Mouse (Mus musculus) ES-CJ7 (cell line): ENCODE data around the gene Tnfaip8l1.
A peak's percentile ranks its signal among the peaks of the same experiment; 100 is the strongest.

ENCODE experiments used
- DNase-seq: peaks from one replicate; pipeline ENCODE4 v3.0.0; 2011; ENCODE audit warnings: low read depth, low spot score

The Tnfaip8l1 gene

DNA sequence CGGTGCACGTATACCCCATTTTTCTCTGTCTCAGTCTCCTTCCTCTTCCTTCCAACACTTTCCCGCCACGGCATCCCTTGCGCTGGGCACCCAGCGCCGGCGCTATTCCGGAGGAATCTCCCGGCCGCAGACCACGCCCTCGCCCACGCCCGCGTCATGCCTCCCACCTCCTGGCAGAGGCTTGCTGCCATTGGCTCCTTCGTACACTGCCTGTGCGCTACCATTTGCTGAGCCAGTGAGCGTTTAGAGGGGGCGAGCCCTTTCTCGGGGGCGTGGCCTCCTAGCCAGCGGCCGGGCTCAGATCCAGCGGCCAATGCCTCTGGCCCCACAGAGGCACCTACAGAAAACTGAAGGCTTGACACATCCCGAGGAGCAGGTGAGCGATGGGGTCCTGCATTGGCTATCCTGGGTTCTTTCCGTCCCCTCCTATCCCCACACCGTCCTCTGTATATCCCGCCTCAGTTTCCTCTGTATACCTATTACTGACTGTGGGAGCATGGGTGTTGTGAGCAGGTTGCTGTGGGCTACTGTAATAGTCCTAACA lies at the start of gene Tnfaip8l1:
Gene Tnfaip8l1 (plus strand): TSS at position 247 of the 544 bp plus-strand sequence.
- DNase-seq, result peak; percentile 94

DNA sequence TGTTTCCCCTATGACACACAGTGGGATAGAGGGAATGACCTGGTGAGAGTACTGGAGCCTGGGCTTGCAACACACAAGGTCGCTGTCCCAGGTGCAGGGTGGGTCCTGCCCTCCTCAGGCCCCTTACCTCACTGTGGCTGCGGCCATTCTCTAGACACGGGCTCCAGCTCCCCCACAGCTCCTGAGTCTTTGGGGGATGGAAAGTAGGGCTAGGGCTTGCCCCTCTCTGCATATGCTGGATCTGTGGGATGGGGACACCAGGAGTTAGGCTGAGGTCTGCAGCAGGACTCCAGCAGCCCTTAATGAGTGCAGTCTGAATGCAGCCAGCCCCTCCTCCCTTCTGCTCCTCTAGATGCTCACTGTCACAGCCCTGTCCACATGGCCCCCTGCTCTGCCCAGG lies 49.5 kb upstream of the Tnfaip8l1 start:
- no peak for DNase-seq

GRCm38 (mm10) chr17:56116193-56116592 lies 46.1 kb upstream of the Tnfaip8l1 start:
- DNase-seq, result no peak

DNA sequence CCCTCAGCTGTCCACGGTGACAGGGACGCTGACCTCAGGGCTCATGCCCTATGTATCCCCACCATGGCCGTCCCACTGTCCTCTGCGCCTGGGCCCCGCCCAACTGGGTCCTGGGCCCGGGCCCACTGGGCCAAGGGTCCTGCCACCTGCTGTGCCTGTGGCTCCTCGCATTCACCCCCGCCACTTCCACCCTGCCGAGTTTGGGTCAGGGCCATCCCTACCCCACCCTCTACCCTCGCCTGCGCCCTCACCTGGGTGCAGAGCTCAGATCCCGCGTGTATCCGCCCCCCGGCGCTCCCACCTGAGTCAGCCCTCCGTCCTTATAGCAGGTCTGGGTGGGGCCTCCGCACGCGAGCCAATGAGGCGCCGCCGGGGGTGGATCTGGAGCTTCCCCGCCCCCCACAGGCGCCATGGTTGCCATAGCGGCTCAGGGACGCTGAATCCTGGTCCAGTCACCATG lies 45.0 kb upstream of the Tnfaip8l1 start, which contains the start of gene Plin5:
Gene Plin5 (minus strand): TSS at position 346 of the 460 bp plus-strand sequence.
- peak; percentile 69 for DNase-seq

- DNase-seq, result no peak
These were observed 42.8 kb upstream of the Tnfaip8l1 start for GRCm38 (mm10) chr17:56119431-56119830.

DNA sequence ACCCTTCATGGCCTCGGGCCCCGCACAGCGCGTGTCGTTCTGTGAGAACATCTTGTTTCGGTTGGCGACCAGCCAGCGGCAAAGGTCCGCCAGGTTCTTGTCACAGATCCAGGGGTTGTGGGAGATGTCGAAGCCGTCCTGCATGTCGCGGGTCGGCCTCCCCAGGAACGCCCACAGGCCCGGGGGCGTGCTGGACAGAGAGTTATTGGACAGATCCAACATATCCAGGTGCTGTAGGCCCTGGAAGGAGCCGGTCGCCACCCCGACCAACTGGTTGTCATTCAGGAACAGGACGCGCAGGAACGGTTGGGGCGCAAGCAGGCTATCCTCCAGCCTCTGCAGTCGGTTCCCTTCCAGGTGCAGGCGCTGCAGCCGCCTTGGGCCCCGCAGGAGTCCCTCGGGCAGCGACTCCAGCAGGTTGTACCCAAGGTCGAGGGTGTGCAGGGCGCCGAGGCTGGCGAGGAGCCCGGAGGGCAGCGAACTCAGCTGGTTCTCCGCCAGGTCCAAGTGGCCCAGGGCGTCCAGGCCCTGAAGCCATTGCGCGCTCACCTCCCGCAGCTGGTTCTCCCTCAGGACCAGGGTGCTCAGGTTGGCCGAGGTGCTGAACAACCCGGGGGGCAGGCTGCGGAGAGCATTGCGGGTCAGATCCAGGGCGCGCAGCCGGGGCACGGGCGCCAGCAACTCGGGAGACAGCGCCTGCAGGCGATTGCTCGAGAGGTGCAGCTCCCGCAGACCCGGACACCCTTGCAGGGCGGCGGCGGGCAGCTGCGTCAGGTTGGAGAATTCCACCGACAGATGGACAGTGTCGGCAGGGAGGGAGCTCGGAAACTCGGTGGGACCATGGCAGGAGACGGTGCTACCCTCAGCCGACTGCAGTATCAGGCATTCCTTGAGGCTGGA lies 42.0 kb upstream of the Tnfaip8l1 start:
- DNase-seq, result no peak

DNA sequence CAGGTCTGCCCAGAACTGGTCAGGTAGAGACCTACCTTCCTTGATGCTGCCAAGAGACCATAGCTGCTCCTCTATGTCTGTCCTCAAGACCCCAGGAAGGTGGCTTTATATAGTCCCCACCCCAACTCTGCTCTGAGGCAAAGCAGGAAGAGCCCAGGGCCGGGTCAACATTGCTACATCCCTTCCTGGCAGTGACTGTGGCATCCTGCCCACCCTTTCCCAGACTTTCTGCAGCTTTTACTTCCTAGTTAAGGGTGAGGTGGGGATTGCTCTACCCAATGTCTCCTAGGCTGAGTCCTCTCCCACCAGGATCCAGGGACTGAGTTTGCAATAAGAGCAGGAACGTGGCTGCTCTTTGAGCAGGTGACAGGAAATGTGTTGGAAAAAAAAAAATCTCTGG lies 40.5 kb upstream of the Tnfaip8l1 start, which contains the start of gene Lrg1:
Gene Lrg1 (minus strand): TSS at position 176 of the 400 bp plus-strand sequence.
- DNase-seq, result no peak

DNA sequence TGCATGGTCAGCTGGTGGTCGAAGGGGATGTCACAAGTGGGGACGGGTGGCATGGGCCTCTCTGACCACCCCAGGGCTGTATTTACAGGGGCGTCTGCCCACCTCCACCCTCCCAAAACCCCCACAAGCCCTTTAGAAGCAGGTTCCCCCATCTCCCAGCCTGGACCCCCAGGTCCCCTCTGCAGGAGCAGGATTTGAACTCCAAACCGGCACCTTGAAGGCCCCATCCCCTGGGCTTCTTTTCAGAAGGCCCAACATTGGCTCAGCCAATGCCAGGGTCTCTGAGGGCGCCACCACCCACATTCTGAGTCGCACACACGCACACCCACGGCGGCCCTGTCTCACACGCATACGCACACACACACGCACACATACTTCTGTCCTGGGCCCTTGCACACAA lies 39.1 kb upstream of the Tnfaip8l1 start:
- DNase-seq, result no peak

- no peak for DNase-seq
These were observed 38.5 kb upstream of the Tnfaip8l1 start for GRCm38 (mm10) chr17:56123681-56124340.

DNA sequence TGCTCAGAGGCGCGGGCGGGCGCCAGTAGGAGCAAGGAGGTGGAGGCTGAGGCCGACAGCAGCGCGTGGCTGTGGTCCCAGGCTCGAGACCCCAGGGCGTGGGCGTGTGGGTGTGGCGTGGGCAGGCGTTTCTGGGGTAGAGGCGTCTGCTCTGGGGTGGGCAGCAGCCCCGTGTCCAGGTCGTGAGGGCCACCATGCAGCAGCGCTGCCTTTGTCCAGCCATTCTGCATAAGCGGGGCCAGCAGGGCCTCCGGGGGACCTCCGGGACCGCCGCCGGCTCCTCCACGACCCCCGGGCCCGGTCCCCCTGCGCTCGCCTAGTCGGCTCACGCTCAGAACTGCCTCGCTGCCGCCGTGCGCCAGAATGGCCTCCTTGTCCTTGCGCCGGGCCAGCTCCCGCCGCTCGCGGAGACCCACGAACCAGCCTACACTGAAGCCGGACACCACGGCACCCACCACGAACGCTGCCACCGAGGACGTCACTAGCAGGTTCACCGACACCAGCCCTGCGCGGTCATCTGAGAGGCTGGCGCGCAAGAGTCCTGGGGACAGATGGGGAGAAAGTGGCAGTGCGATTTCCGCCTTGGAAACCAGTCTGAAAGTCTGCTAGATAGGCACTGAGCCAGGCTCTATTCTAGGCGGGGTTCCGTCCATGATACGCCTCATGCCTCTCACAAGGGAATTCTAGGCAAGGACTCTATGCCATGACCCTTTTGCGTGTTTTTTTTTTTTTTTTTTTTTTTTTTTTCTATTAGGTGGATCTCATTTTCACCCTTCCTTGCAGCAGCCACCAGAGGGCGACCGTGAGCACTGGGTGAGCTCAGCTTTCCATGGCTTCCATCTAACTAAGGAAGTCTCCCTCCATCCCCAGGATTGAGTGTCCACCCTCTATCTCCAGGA lies 37.7 kb upstream of the Tnfaip8l1 start:
- peak; percentile 84 for DNase-seq

- DNase-seq, result no peak
These were observed 37.0 kb upstream of the Tnfaip8l1 start for GRCm38 (mm10) chr17:56125276-56125630.

- DNase-seq, result no peak
These were observed 36.1 kb upstream of the Tnfaip8l1 start for GRCm38 (mm10) chr17:56126175-56126574.

GRCm38 (mm10) chr17:56128246-56128645 lies 34.0 kb upstream of the Tnfaip8l1 start:
- no peak for DNase-seq

GRCm38 (mm10) chr17:56131136-56131535 lies 31.1 kb upstream of the Tnfaip8l1 start:
- peak; percentile 59 for DNase-seq

GRCm38 (mm10) chr17:56131814-56132213 lies 30.5 kb upstream of the Tnfaip8l1 start:
- DNase-seq, result peak; percentile 85

- DNase-seq, result no peak
These were observed 29.6 kb upstream of the Tnfaip8l1 start for GRCm38 (mm10) chr17:56132661-56133060.

- no peak for DNase-seq
These were observed 28.6 kb upstream of the Tnfaip8l1 start for GRCm38 (mm10) chr17:56133457-56134363.

DNA sequence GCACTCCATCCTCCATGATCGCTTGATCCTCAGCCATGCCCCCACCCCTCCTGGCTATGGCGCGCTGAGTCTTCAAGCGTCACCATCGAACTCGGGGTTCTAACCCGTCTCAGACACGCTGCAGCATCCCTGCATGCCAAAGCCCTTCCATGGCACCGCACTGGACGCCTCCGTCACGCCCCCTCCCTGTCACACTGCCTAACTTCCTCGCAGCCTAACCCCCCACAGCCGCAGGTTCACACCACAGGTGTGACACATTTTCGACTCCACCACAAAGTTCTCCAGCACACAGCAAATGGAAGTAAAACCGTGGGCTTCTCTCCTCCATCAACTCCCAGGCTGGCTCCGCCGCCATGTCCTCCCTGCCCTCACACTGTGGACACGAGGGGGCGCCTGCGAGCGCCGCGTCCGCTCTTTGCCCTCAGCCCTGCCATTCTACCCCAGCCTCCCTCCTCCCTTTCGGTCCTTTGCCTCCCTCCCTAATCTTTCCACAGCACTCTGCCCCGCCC lies 27.8 kb upstream of the Tnfaip8l1 start:
- DNase-seq, result peak; percentile 53

DNA sequence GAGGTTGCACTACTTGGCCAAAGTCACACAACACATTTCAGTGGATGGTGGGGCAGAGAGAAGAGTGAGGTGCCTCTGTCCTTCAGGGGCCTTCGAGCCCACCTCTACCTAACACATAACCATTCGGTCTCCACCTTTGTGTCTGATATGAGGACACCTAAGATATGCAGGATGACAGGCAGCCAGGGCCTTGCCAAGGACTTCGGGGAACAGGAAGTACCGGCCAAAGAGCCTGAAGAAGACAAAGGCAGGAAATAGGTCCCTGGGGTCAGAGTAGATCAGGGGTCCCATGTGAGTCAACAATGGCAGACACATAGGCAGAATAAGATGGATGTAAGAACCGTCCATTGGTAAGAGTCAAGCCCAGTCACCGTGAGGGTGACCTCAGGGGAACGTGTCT lies 25.7 kb upstream of the Tnfaip8l1 start:
- DNase-seq, result no peak
